ENCODE assay signal across 8 mouse cellular contexts in genomic region chr17:56997029-56997667, GRCm38 (mm10). TPM values are rescaled to one million over a fixed set of nuclear protein-coding genes. Genes with fewer than 3 reads are reported as not detected.
DNase-seq lines count a peak whose midpoint lies in the region; ATAC-seq and TF ChIP-seq lines count a peak whose summit lies in the region.

TSS of gene Alkbh7 (plus strand) at chr17:56997339.

- peak; percentile 100 for ATAC-seq in activated CD4-positive, CD25-positive, alpha-beta regulatory T cell, adult 4 months

- peak; percentile 73 for TF ChIP-seq POLR2A in cortical plate, adult 2 months (IDR thresholded peaks at IDR 0.05; ENCODE audit: extremely low read depth, insufficient read depth, low read length)

- peak; percentile 62 for TF ChIP-seq CTCF in cortical plate, adult 2 months (IDR thresholded peaks at IDR 0.05; ENCODE audit: extremely low read depth, insufficient read depth, low read length)

- H3K27me3 ChIP-seq in megakaryocyte, embryonic 14.5 days (replicated peaks) = no peaks in the 10 kb centered on the region

- H3K4me1 ChIP-seq in cortical plate, adult 2 months (ENCODE audit: control insufficient read depth, insufficient read depth, low read length) = no peaks in the 10 kb centered on the region
- H3K4me1 ChIP-seq in megakaryocyte, embryonic 14.5 days = peaks cover 37% of the 10 kb centered on the region

- H3K9me3 ChIP-seq in megakaryocyte, embryonic 14.5 days = no peaks in the 10 kb centered on the region

- H3K4me3 ChIP-seq in cortical plate, adult 2 months (ENCODE audit: insufficient read depth, low read length) = peak within 1 kb of the TSS; percentile 50
- peak within 1 kb of the TSS; percentile 97 for H3K4me3 ChIP-seq in megakaryocyte, embryonic 14.5 days (replicated peaks)

- peaks cover 75% of the 10 kb centered on the region for H3K36me3 ChIP-seq in megakaryocyte, embryonic 14.5 days (replicated peaks; ENCODE audit: low read length)

- no peak within 1 kb of the TSS for H3K27ac ChIP-seq in cortical plate, adult 2 months (ENCODE audit: insufficient read depth, low read length)

- peak; percentile 94 to 97 for DNase-seq in gastrocnemius, adult 8-10 months (ENCODE audit: low spot score in 2 of 2)
- peak; percentile 95 for DNase-seq in hindlimb bud, embryonic 11.5 days (ENCODE audit: extremely low spot score, low read depth, low spot score)
- peak; percentile 86 to 97 for DNase-seq in left cerebral cortex, adult 8-10 months (ENCODE audit: low spot score in 2 of 2)
- peak; percentile 96 to 97 for DNase-seq in right cerebral cortex, postnatal 10 days (ENCODE audit: low spot score in 2 of 2)
- peak; percentile 85 for DNase-seq in urinary bladder, postnatal 25 days (ENCODE audit: low spot score)

RNA-seq across cellular contexts. Expression of gene Alkbh7, which starts in this region (rescaled TPM):
- polyA plus RNA-seq in activated CD4-positive, CD25-positive, alpha-beta regulatory T cell, adult 4 months (2017; shearing (Covaris generic)) = 10 to 100 TPM; 22.6 to 26.9 TPM
- 32.1 and 35.4 TPM in 2 replicates for polyA plus RNA-seq in cortical plate, adult 2 months (2012; rRNA removed)
- total RNA-seq in gastrocnemius, adult 8-10 months (2022) = 10 to 100 TPM; 20.2 to 27.1 (median 21.9) TPM
- 10 to 100 TPM; 24.4 to 27.2 (median 26.1) TPM for total RNA-seq in left cerebral cortex, adult 8-10 months (2022)
- 20.4 and 32.6 TPM in 2 replicates for polyA plus RNA-seq in megakaryocyte, embryonic 14.5 days (2012; ENCODE audit: insufficient read depth, low replicate concordance)
